Mouse (Mus musculus) lung, adult 2 months (tissue): ENCODE measurements around the gene Ssna1.

Experiments used
- CTCF ChIP-seq: fragments of 200-500 bp; IDR thresholded peaks from 2 replicates; pipeline ENCODE4 v1.5.1; 2011; ENCODE audit warnings: mild to moderate bottlenecking, low read length, control low read depth; ENCODE audit not compliant: insufficient read depth
- POLR2A ChIP-seq: fragments of 200-500 bp; IDR thresholded peaks from 2 replicates; pipeline ENCODE4 v1.6.1; 2011; ENCODE audit warnings: low read depth, mild to moderate bottlenecking, control low read depth, low read length, borderline replicate concordance; ENCODE audit errors: extremely low read depth

GRCm38 (mm10) chr2:25241438-25241775, 30.8 kb downstream of the Ssna1 start:
- TF ChIP-seq CTCF (no peak), POLR2A (no peak)
